Mouse (Mus musculus) erythroblast, embryonic 14.5 days (primary cell): ENCODE results near the gene Enpp1. TPM values are rescaled to one million over a fixed set of nuclear protein-coding genes. Genes with fewer than 3 reads are reported as not detected.
"Not testable (repeated sequence)": the region's sequence is repeated elsewhere in the genome, so short reads cannot be mapped to it uniquely, and the experiment has no call there.

Experiments
- H3K27me3 ChIP-seq: 2 replicates; pipeline ENCODE4 v1.6.1; 2012; ENCODE audit warnings: inconsistent platforms; ENCODE audit not compliant: control insufficient read depth
- H3K36me3 ChIP-seq: 2 replicates; pipeline ENCODE4 v1.6.1; 2012; ENCODE audit warnings: mild to moderate bottlenecking, inconsistent platforms; ENCODE audit not compliant: control insufficient read depth
- H3K4me1 ChIP-seq: 2 replicates; pipeline ENCODE4 v1.6.1; 2012; ENCODE audit warnings: inconsistent platforms; ENCODE audit not compliant: control insufficient read depth
- H3K4me3 ChIP-seq: replicated peaks from 2 replicates; pipeline ENCODE3; 2012; ENCODE audit warnings: moderate library complexity, mild to moderate bottlenecking, inconsistent platforms
- H3K9me3 ChIP-seq: 2 replicates; pipeline ENCODE4 v1.6.1; 2012; ENCODE audit warnings: low read length, inconsistent platforms, mixed read lengths; ENCODE audit not compliant: control insufficient read depth
- GATA1 ChIP-seq: IDR thresholded peaks from 2 replicates; pipeline ENCODE4 v1.6.1; 2012; ENCODE audit warnings: low read length, inconsistent platforms, mixed read lengths
- TAL1 ChIP-seq: IDR thresholded peaks from 3 replicates; pipeline ENCODE4 v1.6.1; 2012; ENCODE audit warnings: low read length, inconsistent platforms, mixed read lengths
- polyA plus RNA-seq: library from polyadenylated mRNA; stranded (reverse); fragments of >175 nt; gene quantifications from 2 replicates; pipeline ENCODE4 v1.2.3, GENCODE M21; 2012

The Enpp1 gene
- polyA plus RNA-seq, 1 experiment: not detected

- Histone ChIP-seq H3K36me3 (no peaks in the 10 kb centered on the region), H3K4me1 (peaks cover 6% of the 10 kb centered on the region), H3K4me3 (no peak overlapping the region), H3K9me3 (no peaks in the 10 kb centered on the region), H3K27me3 (no peaks in the 10 kb centered on the region)
- no peak for TF ChIP-seq GATA1
- no peak for TF ChIP-seq TAL1
Observed at GRCm38 (mm10) chr10:24630469-24631081, 81.4 kb downstream of the Enpp1 start.

- peaks cover 4% of the 10 kb centered on the region; the same call in 1 of the 2 replicates for H3K4me1 ChIP-seq
- no peak for TF ChIP-seq GATA1
- no peak for TF ChIP-seq TAL1
- no peak overlapping the region for H3K4me3 ChIP-seq
- no peaks in the 10 kb centered on the region for H3K27me3 ChIP-seq
- no peaks in the 10 kb centered on the region for H3K36me3 ChIP-seq
- H3K9me3 ChIP-seq: no peaks in the 10 kb centered on the region
Observed at GRCm38 (mm10) chr10:24629086-24629720, 82.8 kb downstream of the Enpp1 start.

- H3K27me3 ChIP-seq: no peaks in the 10 kb centered on the region
- TF ChIP-seq TAL1 (no peak), GATA1 (no peak)
- no peaks in the 10 kb centered on the region for H3K9me3 ChIP-seq
- H3K4me3 ChIP-seq: no peak overlapping the region
- peaks cover 4% of the 10 kb centered on the region; the same call in 1 of the 2 replicates for H3K4me1 ChIP-seq
- H3K36me3 ChIP-seq: no peaks in the 10 kb centered on the region
Observed at GRCm38 (mm10) chr10:24628466-24628865, 83.5 kb downstream of the Enpp1 start.

- H3K4me1 ChIP-seq: peaks cover 4% of the 10 kb centered on the region; the same call in 1 of the 2 replicates
- no peaks in the 10 kb centered on the region for H3K9me3 ChIP-seq
- no peaks in the 10 kb centered on the region for H3K36me3 ChIP-seq
- no peak for TF ChIP-seq TAL1
- TF ChIP-seq GATA1: no peak
- no peaks in the 10 kb centered on the region for H3K27me3 ChIP-seq
- no peak overlapping the region for H3K4me3 ChIP-seq
Observed at GRCm38 (mm10) chr10:24627262-24627661, 84.7 kb downstream of the Enpp1 start.

- Histone ChIP-seq H3K9me3 (no peaks in the 10 kb centered on the region), H3K4me3 (no peak overlapping the region), H3K27me3 (no peaks in the 10 kb centered on the region), H3K36me3 (no peaks in the 10 kb centered on the region), H3K4me1 (peaks cover 4% of the 10 kb centered on the region; the same call in 1 of the 2 replicates)
- TF ChIP-seq TAL1 (no peak), GATA1 (no peak)
Observed at GRCm38 (mm10) chr10:24625060-24625701, 86.8 kb downstream of the Enpp1 start.

- H3K4me1 ChIP-seq: no peaks in the 10 kb centered on the region
- no peaks in the 10 kb centered on the region for H3K27me3 ChIP-seq
- no peak overlapping the region for H3K4me3 ChIP-seq
- no peaks in the 10 kb centered on the region for H3K36me3 ChIP-seq
- H3K9me3 ChIP-seq: no peaks in the 10 kb centered on the region
- TF ChIP-seq TAL1: no peak
- no peak for TF ChIP-seq GATA1
Observed at GRCm38 (mm10) chr10:24622586-24622985, 89.4 kb downstream of the Enpp1 start.

GRCm38 (mm10) chr10:24621572-24621971 lies 90.4 kb downstream of the Enpp1 start:
- no peaks in the 10 kb centered on the region for H3K36me3 ChIP-seq
- no peak overlapping the region for H3K4me3 ChIP-seq
- no peaks in the 10 kb centered on the region for H3K27me3 ChIP-seq
- H3K9me3 ChIP-seq: no peaks in the 10 kb centered on the region
- no peak for TF ChIP-seq TAL1
- no peak for TF ChIP-seq GATA1
- H3K4me1 ChIP-seq: no peaks in the 10 kb centered on the region

GRCm38 (mm10) chr10:24616572-24616971 lies 95.4 kb downstream of the Enpp1 start:
- not testable (repeated sequence) for H3K4me1 ChIP-seq, H3K36me3 ChIP-seq

GRCm38 (mm10) chr10:24615799-24616198 lies 96.2 kb downstream of the Enpp1 start:
- Histone ChIP-seq H3K4me3 (no peak overlapping the region), H3K4me1 (no peaks in the 10 kb centered on the region), H3K36me3 (no peaks in the 10 kb centered on the region), H3K9me3 (no peaks in the 10 kb centered on the region), H3K27me3 (no peaks in the 10 kb centered on the region)
- TF ChIP-seq GATA1 (no peak), TAL1 (no peak)

More at GRCm38 (mm10) chr10:24616572-24616971, 95.4 kb downstream of the Enpp1 start:
- not testable (repeated sequence) for H3K4me3 ChIP-seq, H3K27me3 ChIP-seq, H3K9me3 ChIP-seq
